ENCODE assay signal across 25 mouse cellular contexts in the genomic region with DNA sequence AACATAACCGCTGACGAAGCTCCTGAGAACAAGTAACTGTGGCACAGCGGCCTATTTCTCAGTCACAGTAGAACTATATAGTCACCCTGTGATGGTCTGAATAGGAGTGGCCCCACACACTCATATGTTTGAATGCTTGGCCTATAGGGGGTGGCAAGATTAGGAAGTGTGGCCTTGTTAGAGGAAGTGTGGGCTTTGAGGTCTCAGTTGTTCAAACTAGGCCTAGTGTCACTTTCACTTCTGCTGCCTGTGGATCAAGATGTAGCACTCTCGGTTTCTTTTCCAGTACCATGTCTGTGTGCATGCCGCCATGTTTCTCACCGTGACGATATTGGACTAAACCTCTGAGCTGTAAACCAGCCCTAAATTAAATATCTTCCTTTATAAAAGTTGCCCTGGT. TPM values are rescaled to one million over a fixed set of nuclear protein-coding genes. Genes with fewer than 3 reads are reported as not detected.
DNase-seq lines count a peak whose midpoint lies in the region; ATAC-seq and TF ChIP-seq lines count a peak whose summit lies in the region.
"Had no signal": no experiment of that assay in that cellular context is flagged by ENCODE, and none has a peak within 500 bp of the region (broad histone marks: within the 10 kb centered on the region; RNA-seq: fewer than 3 reads in every experiment).

No protein-coding gene starts in this region.

- peaks cover 18% of the 10 kb centered on the region for H3K36me3 ChIP-seq in liver, adult 2 months (ENCODE audit: control insufficient read depth, insufficient read depth, low read length)
- H3K36me3 ChIP-seq in liver, embryonic 11.5 days (ENCODE audit: control insufficient read depth, insufficient read depth, low read length): no peaks in the 10 kb centered on the region; the same call in 1 of the 2 replicates

- H3K79me2 ChIP-seq in liver, adult 2 months (ENCODE audit: control insufficient read depth, insufficient read depth, low read length): no peaks in the 10 kb centered on the region

- no peak for ATAC-seq in liver, embryonic 11.5 days (replicated peaks; ENCODE audit: low FRiP score)
- ATAC-seq in megakaryocyte progenitor cell, adult 5-6 weeks (replicated peaks; ENCODE audit: poor library complexity): peak; percentile 81
- ATAC-seq: forebrain, postnatal 0 days; midbrain, embryonic 13.5 days had no signal

- TF ChIP-seq POLR2A in liver, adult 2 months (IDR thresholded peaks at IDR 0.05; ENCODE audit: extremely low read depth, insufficient read depth, low read length): no peak
- TF ChIP-seq POLR2A in bone marrow macrophage, adult 2 months (IDR thresholded peaks at IDR 0.05; ENCODE audit: borderline replicate concordance, low read depth, low read length): no peak

- no peak for TF ChIP-seq CTCF in liver, adult 2 months (IDR thresholded peaks at IDR 0.05; ENCODE audit: low read depth, low read length)
- no peak for TF ChIP-seq CTCF in bone marrow macrophage, adult 2 months (IDR thresholded peaks at IDR 0.05; ENCODE audit: low read depth, low read length)

- no peak overlapping the region for H3K9ac ChIP-seq in liver, adult 2 months (ENCODE audit: low read depth, low read length)
- no peak overlapping the region for H3K9ac ChIP-seq in liver, embryonic 11.5 days (ENCODE audit: low read depth, low read length)
- H3K9ac ChIP-seq: embryonic facial prominence, embryonic 15.5 days; forebrain, postnatal 0 days; limb, embryonic 12.5 days; liver, embryonic 15.5 days; midbrain, embryonic 13.5 days had no signal

- H3K4me1 ChIP-seq in liver, adult 2 months (ENCODE audit: control insufficient read depth, insufficient read depth, low read length): no peaks in the 10 kb centered on the region
- no peaks in the 10 kb centered on the region for H3K4me1 ChIP-seq in liver, embryonic 11.5 days (replicated peaks; ENCODE audit: control insufficient read depth, insufficient read depth, low read length)
- H3K4me1 ChIP-seq in bone marrow macrophage, adult 2 months (ENCODE audit: control insufficient read depth, insufficient read depth, low read length): peaks cover 5% of the 10 kb centered on the region; the same call in 1 of the 2 replicates
- H3K4me1 ChIP-seq: embryonic facial prominence, embryonic 15.5 days; forebrain, embryonic 10.5 days; heart, embryonic 10.5 days; limb, embryonic 12.5 days; liver, embryonic 15.5 days; midbrain, embryonic 13.5 days had no signal

- no peaks in the 10 kb centered on the region for H3K9me3 ChIP-seq in liver, embryonic 11.5 days (ENCODE audit: control insufficient read depth, low read length)
- H3K9me3 ChIP-seq: embryonic facial prominence, embryonic 15.5 days; forebrain, embryonic 10.5 days; heart, embryonic 10.5 days; limb, embryonic 12.5 days; liver, embryonic 15.5 days; midbrain, embryonic 13.5 days had no signal

- WGBS in liver, adult 2 months: 94% methylated on average over 7 of the region's 7 CpGs
- WGBS in liver, embryonic 11.5 days: 90% methylated on average over 7 of the region's 7 CpGs

- no peak overlapping the region for H3K27ac ChIP-seq in liver, adult 2 months (replicated peaks; ENCODE audit: insufficient read depth, low read depth, low read length)
- H3K27ac ChIP-seq in liver, embryonic 11.5 days (ENCODE audit: low read depth, low read length): no peak overlapping the region
- peak overlapping the region; percentile 23 for H3K27ac ChIP-seq in bone marrow macrophage, adult 2 months (ENCODE audit: insufficient read depth, low read depth, low read length)
- H3K27ac ChIP-seq: embryonic facial prominence, embryonic 15.5 days; forebrain, embryonic 10.5 days; heart, embryonic 10.5 days; limb, embryonic 12.5 days; liver, embryonic 15.5 days; midbrain, embryonic 13.5 days had no signal

- H3K27me3 ChIP-seq in liver, adult 2 months (ENCODE audit: control insufficient read depth, insufficient read depth, low read length): no peaks in the 10 kb centered on the region
- H3K27me3 ChIP-seq in liver, embryonic 11.5 days (replicated peaks; ENCODE audit: control insufficient read depth, insufficient read depth, low read length): no peaks in the 10 kb centered on the region
- H3K27me3 ChIP-seq: embryonic facial prominence, embryonic 15.5 days; limb, embryonic 12.5 days; liver, embryonic 15.5 days; midbrain, embryonic 13.5 days had no signal

- no peak overlapping the region for H3K4me3 ChIP-seq in liver, adult 2 months (ENCODE audit: insufficient read depth, low read depth, low read length)
- no peak overlapping the region for H3K4me3 ChIP-seq in liver, embryonic 11.5 days (ENCODE audit: low read depth, low read length)
- H3K4me3 ChIP-seq in bone marrow macrophage, adult 2 months (ENCODE audit: insufficient read depth, low read length): no peak overlapping the region
- H3K4me3 ChIP-seq: embryonic facial prominence, embryonic 15.5 days; forebrain, embryonic 10.5 days; heart, embryonic 10.5 days; limb, embryonic 12.5 days; liver, embryonic 15.5 days; midbrain, embryonic 13.5 days; myocyte had no signal

- H3K4me2 ChIP-seq in liver, embryonic 11.5 days: no peak overlapping the region
- H3K4me2 ChIP-seq: embryonic facial prominence, embryonic 15.5 days; limb, embryonic 12.5 days; liver, embryonic 15.5 days; midbrain, embryonic 13.5 days had no signal

- DNase-seq in liver, adult 2 months (ENCODE audit: extremely low read depth, low read depth, low spot score): peak; percentile 34
- DNase-seq in liver, embryonic 11.5 days (ENCODE audit: low spot score): no peak
- peak; percentile 26 for DNase-seq in 416B (ENCODE audit: low read depth)
- no peak for DNase-seq in right cerebral cortex, postnatal 4 days
- no peak for DNase-seq in ovary, postnatal 14 days (ENCODE audit: low spot score)
- no peak for DNase-seq in thymus, postnatal 4 days
- DNase-seq: adrenal gland, adult 8-10 months; cerebellum, postnatal 14 days; forebrain, postnatal 0 days; gastrocnemius, postnatal 36 days; kidney, postnatal 4 days; right cerebral cortex, postnatal 25 days had no signal

RNA-seq across cellular contexts. Expression of a gene that starts 40.6 kb away (rescaled TPM):
- 26.9 and 27.6 TPM in 2 replicates for total RNA-seq in liver, adult 2 months (2014; rRNA removed)
- polyA plus RNA-seq in liver, adult 2 months (2012; rRNA removed): 7.0 and 7.5 TPM in 2 replicates
- polyA plus RNA-seq in liver, embryonic 11.5 days (2014; fragmentation: Nextera tagmentation; extraction: Ambion mirVana): 17.9 and 19.4 TPM in 2 replicates
- polyA plus RNA-seq in bone marrow macrophage, adult 2 months (2012; ENCODE audit: insufficient read depth, insufficient read length, missing spikeins): 24.1 and 28.0 TPM in 2 replicates
- total RNA-seq in megakaryocyte progenitor cell, adult 5-6 weeks (2015): 20.3 and 30.3 TPM in 2 replicates
- 43.0 and 43.3 TPM in 2 replicates for total RNA-seq in megakaryocyte progenitor cell, adult 5-6 weeks (2017)

RNA-seq across cellular contexts. Expression of a gene that starts 59.4 kb away (rescaled TPM):
- total RNA-seq in liver, adult 2 months (2014; rRNA removed): not detected in 2 replicates
- not detected in 2 replicates for polyA plus RNA-seq in liver, adult 2 months (2012; rRNA removed)
- not detected in 2 replicates for polyA plus RNA-seq in liver, embryonic 11.5 days (2014; fragmentation: Nextera tagmentation; extraction: Ambion mirVana)
- polyA plus RNA-seq in bone marrow macrophage, adult 2 months (2012; ENCODE audit: insufficient read depth, insufficient read length, missing spikeins): not detected in 2 replicates
- total RNA-seq in megakaryocyte progenitor cell, adult 5-6 weeks (2015): 0.42 TPM in 1 of 2 replicates, not detected in the other
- total RNA-seq in megakaryocyte progenitor cell, adult 5-6 weeks (2017): not detected in 2 replicates
- total RNA-seq: adrenal gland, adult 8-10 months; forebrain, postnatal 0 days; gastrocnemius, postnatal 36 days had no signal
- polyA plus RNA-seq: C2C12; embryonic facial prominence, embryonic 15.5 days; heart, embryonic 10.5 days; hindbrain, embryonic 11.5 days; limb, embryonic 12.5 days; liver, embryonic 15.5 days; myocyte; neural tube, embryonic 14.5 days; stomach, embryonic 14.5 days had no signal

Comparison
In these comparisons a context has a peak if more than half of its experiments do, and no peak if none do; other contexts are left out.
1. DNase-seq: peak in liver, adult 2 months (single experiment) and 416B (single experiment); none in liver, embryonic 11.5 days (single experiment), right cerebral cortex, postnatal 4 days (single experiment), ovary, postnatal 14 days (single experiment) and thymus, postnatal 4 days (single experiment).